13 mouse cellular contexts compared by ENCODE assay signal in genomic region chr13:54180461-54180860, GRCm38 (mm10). TPM values are rescaled to one million over a fixed set of nuclear protein-coding genes. Genes with fewer than 3 reads are reported as not detected.
DNase-seq lines count a peak whose midpoint lies in the region; ATAC-seq and TF ChIP-seq lines count a peak whose summit lies in the region.
"Had no signal": no experiment of that assay in that cellular context is flagged by ENCODE, and none has a peak within 500 bp of the region (broad histone marks: within the 10 kb centered on the region; RNA-seq: fewer than 3 reads in every experiment).

No protein-coding gene starts in this region.

- no peak for TF ChIP-seq POLR2A in heart, adult 2 months (IDR thresholded peaks at IDR 0.05; ENCODE audit: insufficient read depth, low read depth, low read length)

- H3K79me2 ChIP-seq in heart, adult 2 months (replicated peaks; ENCODE audit: control insufficient read depth, insufficient read depth, low read length): no peaks in the 10 kb centered on the region

- TF ChIP-seq EP300 in heart, adult 2 months (IDR thresholded peaks at IDR 0.05; ENCODE audit: insufficient read depth, low read depth, low read length): peak; percentile 71; the same call in 1 of the 2 replicates

- ATAC-seq in hindbrain, embryonic 11.5 days (ENCODE audit: low FRiP score): no peak
- ATAC-seq: forebrain, embryonic 16.5 days had no signal

- peaks cover 16% of the 10 kb centered on the region for H3K4me1 ChIP-seq in heart, adult 2 months (ENCODE audit: control insufficient read depth, insufficient read depth, low read length)
- peaks cover 21% of the 10 kb centered on the region for H3K4me1 ChIP-seq in heart, embryonic 10.5 days
- H3K4me1 ChIP-seq in brown adipose tissue, adult 24 weeks (ENCODE audit: control insufficient read depth, insufficient read depth, insufficient read length, low read length): peaks cover 17% of the 10 kb centered on the region
- no peaks in the 10 kb centered on the region for H3K4me1 ChIP-seq in hindbrain, embryonic 11.5 days (replicated peaks; ENCODE audit: control insufficient read depth, insufficient read depth, low read length)
- H3K4me1 ChIP-seq: embryonic facial prominence, embryonic 13.5 days had no signal

- no peak overlapping the region for H3K4me2 ChIP-seq in hindbrain, embryonic 11.5 days (replicated peaks; ENCODE audit: low read depth, low read length)
- H3K4me2 ChIP-seq: embryonic facial prominence, embryonic 13.5 days had no signal

- peak; percentile 24; the same call in 1 of the 2 replicates for TF ChIP-seq CTCF in heart, adult 2 months (IDR thresholded peaks at IDR 0.05)

- H3K9ac ChIP-seq in heart, adult 2 months (ENCODE audit: low read depth, low read length): no peak overlapping the region
- no peak overlapping the region for H3K9ac ChIP-seq in hindbrain, embryonic 11.5 days (ENCODE audit: low read depth, low read length)
- H3K9ac ChIP-seq: embryonic facial prominence, embryonic 13.5 days had no signal

- no peaks in the 10 kb centered on the region for H3K27me3 ChIP-seq in heart, adult 2 months (ENCODE audit: control insufficient read depth, insufficient read depth, low read length)
- H3K27me3 ChIP-seq in heart, embryonic 10.5 days (ENCODE audit: insufficient read depth, poor library complexity, severe bottlenecking): peaks cover 8% of the 10 kb centered on the region; the same call in 1 of the 2 replicates
- H3K27me3 ChIP-seq in hindbrain, embryonic 11.5 days (ENCODE audit: control insufficient read depth, insufficient read depth, low read length): no peaks in the 10 kb centered on the region
- H3K27me3 ChIP-seq: embryonic facial prominence, embryonic 13.5 days had no signal

- DNase-seq in heart, adult 2 months: peak; percentile 61 to 74
- DNase-seq in heart, embryonic 10.5 days (ENCODE audit: low spot score): no peak
- peak; percentile 49 to 54 for DNase-seq in gastrocnemius, postnatal 36 days
- DNase-seq in lung, postnatal 10 days: peak; percentile 70
- no peak for DNase-seq in hindbrain, embryonic 11.5 days (ENCODE audit: low spot score)
- DNase-seq in embryo, embryonic 11 days: no peak
- DNase-seq: thymus, postnatal 14 days had no signal

- intact Hi-C loops in heart, adult 2 months (cut with DNase I): no loop called here
- intact Hi-C loops in gastrocnemius, postnatal 36 days (cut with DNase I): no loop called here

- no peak overlapping the region for H3K4me3 ChIP-seq in heart, adult 2 months
- H3K4me3 ChIP-seq in heart, embryonic 10.5 days: no peak overlapping the region
- no peak overlapping the region for H3K4me3 ChIP-seq in brown adipose tissue, adult 24 weeks (ENCODE audit: insufficient read depth, low read depth, low read length)
- no peak overlapping the region for H3K4me3 ChIP-seq in hindbrain, embryonic 11.5 days (ENCODE audit: low read depth, low read length)
- H3K4me3 ChIP-seq: embryonic facial prominence, embryonic 13.5 days had no signal

- WGBS in heart, adult 2 months: 26% methylated on average over 3 of the region's 3 CpGs
- whole genome bisulfite sequencing in heart, embryonic 10.5 days: 48% methylated on average over 3 of the region's 3 CpGs
- WGBS in hindbrain, embryonic 11.5 days: 55% methylated on average over 3 of the region's 3 CpGs

- H3K36me3 ChIP-seq in heart, adult 2 months (ENCODE audit: control insufficient read depth, insufficient read depth, low read length): no peaks in the 10 kb centered on the region
- no peaks in the 10 kb centered on the region for H3K36me3 ChIP-seq in heart, embryonic 10.5 days
- H3K36me3 ChIP-seq in hindbrain, embryonic 11.5 days (ENCODE audit: control insufficient read depth, insufficient read depth, low read length): no peaks in the 10 kb centered on the region
- H3K36me3 ChIP-seq: embryonic facial prominence, embryonic 13.5 days had no signal

- no peaks in the 10 kb centered on the region for H3K9me3 ChIP-seq in heart, embryonic 10.5 days
- no peaks in the 10 kb centered on the region for H3K9me3 ChIP-seq in hindbrain, embryonic 11.5 days (ENCODE audit: control insufficient read depth, low read length)
- H3K9me3 ChIP-seq: embryonic facial prominence, embryonic 13.5 days had no signal

- peak overlapping the region; percentile 2; the same call in 1 of the 2 replicates for H3K27ac ChIP-seq in heart, adult 2 months
- no peak overlapping the region for H3K27ac ChIP-seq in heart, embryonic 10.5 days
- peak overlapping the region; percentile 85 for H3K27ac ChIP-seq in brown adipose tissue, adult 24 weeks (replicated peaks; ENCODE audit: low read depth, low read length)
- no peak overlapping the region for H3K27ac ChIP-seq in hindbrain, embryonic 11.5 days (ENCODE audit: low read depth, low read length)
- H3K27ac ChIP-seq: embryonic facial prominence, embryonic 13.5 days; kidney, postnatal 0 days; macrophage had no signal

RNA-seq across cellular contexts. Expression of gene Hrh2, which starts 11.5 kb away (rescaled TPM):
- under 1 TPM; 0.23 to 0.34 TPM for total RNA-seq in heart, adult 2 months (2021)
- polyA plus RNA-seq in heart, adult 2 months (2012; rRNA removed): 0.68 and 1.3 TPM in 2 replicates
- 0.07 and 0.09 TPM in 2 replicates for polyA plus RNA-seq in heart, embryonic 10.5 days (2016; fragmentation: Nextera tagmentation; extraction: Ambion mirVana)
- 0.63 and 0.87 TPM in 2 replicates for polyA plus RNA-seq in brown adipose tissue, adult 24 weeks (2012; ENCODE audit: insufficient read depth, insufficient read length, missing spikeins)
- under 1 TPM in 1 of 2 experiments, not detected in 1; 0.10 TPM for total RNA-seq in gastrocnemius, postnatal 36 days (2021)
- 0.24 TPM in 1 of 2 replicates, not detected in the other for polyA plus RNA-seq in hindbrain, embryonic 11.5 days (2014; fragmentation: Nextera tagmentation; extraction: Ambion mirVana)
- total RNA-seq: MEL had no signal
- polyA plus RNA-seq: embryonic facial prominence, embryonic 13.5 days had no signal

Comparison
In these comparisons a context has a peak if more than half of its experiments do, and no peak if none do; other contexts are left out.
1. DNase-seq: peak in heart, adult 2 months (2 of 2), gastrocnemius, postnatal 36 days (2 of 2) and lung, postnatal 10 days (single experiment); none in heart, embryonic 10.5 days (single experiment), hindbrain, embryonic 11.5 days (single experiment) and embryo, embryonic 11 days (single experiment).
2. H3K27ac ChIP-seq: peak in heart, adult 2 months (single experiment) and brown adipose tissue, adult 24 weeks (single experiment); none in heart, embryonic 10.5 days (single experiment) and hindbrain, embryonic 11.5 days (single experiment).